Mouse (Mus musculus) embryonic fibroblast, embryonic 13.5 days (primary cell): ENCODE measurements around the gene Lars2. TPM values are rescaled to one million over a fixed set of nuclear protein-coding genes. Genes with fewer than 3 reads are reported as not detected.
A peak's percentile ranks its signal among the peaks of the same experiment; 100 is the strongest.

Experiments
- H3K27ac ChIP-seq: 2 replicates; pipeline ENCODE4 v1.5.1; 2012; ENCODE audit warnings: low read length, control low read depth, inconsistent platforms; ENCODE audit not compliant: insufficient read depth
- H3K4me1 ChIP-seq: 2 replicates; pipeline ENCODE4 v1.6.1; 2011; ENCODE audit warnings: low read length; ENCODE audit not compliant: control insufficient read depth, insufficient read depth
- H3K4me3 ChIP-seq: 2 replicates; pipeline ENCODE4 v1.5.1; 2011; ENCODE audit warnings: mild to moderate bottlenecking, control low read depth, low read length; ENCODE audit not compliant: insufficient read depth
- CTCF ChIP-seq: IDR thresholded peaks from 2 replicates; pipeline ENCODE4 v1.5.1; 2011; ENCODE audit warnings: mild to moderate bottlenecking, control low read depth, low read length, moderate library complexity, borderline replicate concordance; ENCODE audit not compliant: insufficient read depth
- POLR2A ChIP-seq: IDR thresholded peaks from 2 replicates; pipeline ENCODE4 v1.6.1; 2011; ENCODE audit warnings: low read depth, mild to moderate bottlenecking, control low read depth, low read length, moderate library complexity
- polyA plus RNA-seq: library from polyadenylated mRNA; stranded (reverse); fragments of >200 nt; gene quantifications from 2 replicates; pipeline ENCODE4 v1.2.4, GENCODE M21; 2011; ENCODE audit warnings: low read depth; ENCODE audit not compliant: missing spikeins, insufficient read length

Lars2 gene
- polyA plus RNA-seq, 1 experiment: 9,134 TPM

DNA sequence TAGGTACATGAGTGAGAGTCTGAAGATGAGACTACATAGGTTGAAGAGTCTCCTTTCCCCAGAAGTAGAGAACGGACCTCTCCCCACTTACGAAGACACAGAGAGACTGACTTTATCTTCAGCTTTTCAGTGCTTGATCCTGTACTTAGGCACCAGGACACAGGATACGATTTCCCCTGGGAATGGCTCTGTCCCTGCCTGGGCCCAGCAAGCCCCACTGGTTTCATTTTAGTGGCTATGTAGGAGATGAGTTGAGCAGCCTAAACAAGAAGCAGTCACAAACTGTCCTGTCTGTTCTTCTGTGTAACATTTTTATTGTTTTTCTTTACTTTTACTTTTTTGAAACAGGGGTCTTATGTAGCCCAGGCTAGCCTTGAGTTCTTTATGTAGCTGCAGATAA is 118.1 kb downstream of the Lars2 start:
- TF ChIP-seq POLR2A: no peak
- Histone ChIP-seq H3K27ac (no peak overlapping the region), H3K4me3 (no peak overlapping the region), H3K4me1 (peaks cover 9% of the 10 kb centered on the region; the same call in 1 of the 2 replicates)

DNA sequence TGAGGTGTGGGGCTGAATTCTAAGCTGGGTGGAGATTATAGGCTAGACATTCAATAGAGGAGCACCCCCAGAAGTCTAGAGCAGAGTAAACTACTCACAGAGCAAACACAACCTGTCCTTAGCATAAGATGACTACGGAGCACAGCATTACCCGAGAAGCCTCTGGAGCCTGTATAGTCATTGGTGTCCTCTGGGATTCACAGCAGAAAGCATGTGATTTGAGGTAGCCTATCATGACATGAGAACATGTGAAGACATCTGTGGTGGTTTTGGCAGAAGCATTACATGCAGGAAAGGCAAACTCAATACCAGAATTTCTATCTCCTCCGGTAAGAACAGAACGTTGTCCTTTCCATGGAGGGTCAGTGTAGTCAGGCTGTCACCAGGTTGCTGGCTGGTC is 118.8 kb downstream of the Lars2 start:
- Histone ChIP-seq H3K27ac (no peak overlapping the region), H3K4me1 (peaks cover 14% of the 10 kb centered on the region), H3K4me3 (no peak overlapping the region)
- TF ChIP-seq POLR2A: no peak
- TF ChIP-seq CTCF: no peak

- H3K27ac ChIP-seq: no peak overlapping the region
- H3K4me3 ChIP-seq: no peak overlapping the region
- H3K4me1 ChIP-seq: peaks cover 18% of the 10 kb centered on the region
- TF ChIP-seq CTCF (no peak), POLR2A (no peak)
These were observed 119.9 kb downstream of the Lars2 start for GRCm38 (mm10) chr9:123486635-123487034.

DNA sequence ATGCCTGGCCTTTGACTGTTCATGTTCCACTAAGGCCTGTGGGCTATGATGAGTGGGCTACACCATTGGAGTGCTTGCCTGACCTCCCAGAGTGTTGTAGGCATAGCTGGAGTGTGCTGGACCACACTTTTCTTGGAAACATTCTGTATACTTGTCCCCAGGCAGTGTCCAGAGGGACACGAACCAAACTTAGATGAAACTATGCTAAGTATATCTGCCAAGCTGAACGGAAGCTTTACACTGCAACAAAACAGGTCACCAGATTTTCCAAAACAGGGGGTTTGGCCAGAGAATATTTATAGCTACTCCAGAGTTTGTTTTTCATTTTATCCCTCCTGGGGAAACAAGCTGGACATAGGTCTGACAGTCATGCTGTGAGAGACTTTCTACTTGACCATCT is 122.3 kb downstream of the Lars2 start:
- Histone ChIP-seq H3K4me1 (peaks cover 14% of the 10 kb centered on the region), H3K27ac (no peak overlapping the region), H3K4me3 (no peak overlapping the region)
- no peak for TF ChIP-seq CTCF

- peaks cover 14% of the 10 kb centered on the region for H3K4me1 ChIP-seq
- no peak overlapping the region for H3K27ac ChIP-seq
- no peak overlapping the region for H3K4me3 ChIP-seq
- TF ChIP-seq CTCF: no peak
- no peak for TF ChIP-seq POLR2A
These were observed 123.1 kb downstream of the Lars2 start for GRCm38 (mm10) chr9:123489727-123490343.

DNA sequence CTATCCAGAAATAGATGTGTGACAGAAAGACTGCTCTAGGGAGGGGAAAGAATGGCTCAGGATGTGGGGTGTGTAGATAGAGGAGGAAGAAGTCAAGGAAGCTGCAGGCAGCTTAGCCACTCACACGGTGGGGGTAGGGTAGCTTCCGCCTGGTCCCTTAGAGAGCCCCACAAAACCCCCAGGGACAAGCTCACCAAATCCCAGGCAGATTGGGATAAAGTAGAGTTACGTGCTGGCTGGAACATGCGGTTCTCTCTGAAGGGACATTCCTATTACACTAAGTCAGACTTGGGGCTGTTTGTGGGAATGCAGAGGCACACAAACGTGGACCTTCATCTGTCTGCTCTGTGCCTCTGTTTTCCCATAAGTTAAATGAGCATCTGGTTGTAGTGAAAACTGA is 124.2 kb downstream of the Lars2 start:
- H3K27ac ChIP-seq: peak overlapping the region; percentile 48

GRCm38 (mm10) chr9:123491917-123492585 is 125.3 kb downstream of the Lars2 start:
- TF ChIP-seq POLR2A (no peak), CTCF (no peak)
- peaks cover 17% of the 10 kb centered on the region for H3K4me1 ChIP-seq
- H3K27ac ChIP-seq: no peak overlapping the region

More for the DNA sequence above, 124.2 kb downstream of the Lars2 start:
- H3K4me1 ChIP-seq: peaks cover 16% of the 10 kb centered on the region
- no peak overlapping the region for H3K4me3 ChIP-seq
- TF ChIP-seq POLR2A: no peak
- no peak for TF ChIP-seq CTCF

DNA sequence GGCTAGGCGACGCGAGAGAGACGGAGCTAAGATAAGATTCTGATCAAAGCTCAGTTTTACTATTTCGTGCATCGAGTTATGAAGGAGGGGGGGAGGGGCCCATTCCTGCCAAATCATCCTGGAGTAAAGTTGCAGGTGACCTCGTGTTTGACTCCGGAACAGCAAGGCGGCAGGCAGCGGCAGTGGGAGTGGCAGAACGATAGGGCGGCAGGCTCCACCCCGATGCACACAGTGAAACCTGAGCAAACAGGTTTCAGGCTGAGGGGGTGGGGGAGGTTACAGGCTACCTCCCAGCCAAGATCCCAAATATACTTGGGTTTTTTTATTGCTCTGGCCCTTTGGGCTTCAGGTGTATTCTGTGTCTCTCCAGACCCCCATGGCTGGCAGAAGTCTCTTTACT is 129.9 kb downstream of the Lars2 start:
- TF ChIP-seq POLR2A: no peak
- TF ChIP-seq CTCF: no peak
- no peak overlapping the region for H3K4me3 ChIP-seq
- 0 out of 2 replicates have a peak, but pooled peaks cover 3% of the 10 kb centered on the region for H3K4me1 ChIP-seq
- no peak overlapping the region for H3K27ac ChIP-seq

More at GRCm38 (mm10) chr9:123491917-123492585, 125.3 kb downstream of the Lars2 start:
- no peak overlapping the region for H3K4me3 ChIP-seq

DNA sequence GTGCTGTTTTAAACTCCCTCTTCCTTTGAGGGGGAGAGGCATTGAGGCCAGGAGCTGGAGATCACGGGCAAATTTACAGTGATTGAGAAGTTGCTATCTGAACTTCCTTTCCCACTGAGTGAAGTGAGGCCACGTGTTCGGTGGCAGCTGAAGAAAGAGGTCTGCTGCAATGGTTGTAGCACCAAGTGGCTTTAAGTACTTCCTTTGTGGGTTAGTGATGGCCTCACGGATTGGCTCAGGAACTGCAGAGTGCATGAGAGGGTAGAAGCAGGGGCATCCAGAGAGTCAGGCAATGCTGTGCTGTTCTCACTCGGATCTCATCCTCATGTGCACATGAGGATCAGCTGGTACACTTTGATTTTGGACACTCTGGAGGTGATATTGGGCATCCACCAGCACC is 131.2 kb downstream of the Lars2 start:
- no peak for TF ChIP-seq CTCF
- TF ChIP-seq POLR2A: no peak
- no peak overlapping the region for H3K27ac ChIP-seq
- H3K4me1 ChIP-seq: peaks cover 5% of the 10 kb centered on the region; the same call in 1 of the 2 replicates
- no peak overlapping the region for H3K4me3 ChIP-seq

DNA sequence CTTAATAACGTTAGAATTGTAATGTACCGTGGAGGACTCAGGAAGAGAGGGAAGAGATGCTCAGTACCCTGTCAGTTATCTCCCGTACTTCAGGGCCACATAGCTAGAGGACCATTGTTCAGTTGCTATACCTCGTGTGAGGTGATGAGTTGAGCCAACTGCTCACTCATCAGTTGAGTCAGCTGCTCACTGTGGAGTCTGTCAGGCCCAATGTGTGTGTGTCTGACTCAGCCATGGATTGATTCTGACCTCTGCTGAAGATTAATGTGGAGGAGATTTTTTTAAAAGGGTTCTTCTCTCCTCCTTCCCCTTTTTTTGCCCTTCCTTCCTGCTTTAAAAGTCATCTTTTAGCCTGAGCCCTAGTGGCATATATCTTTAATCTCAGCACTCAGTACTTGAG is 133.8 kb downstream of the Lars2 start:
- Histone ChIP-seq H3K4me1 (peaks cover 7% of the 10 kb centered on the region; the same call in 1 of the 2 replicates), H3K27ac (no peak overlapping the region)
- TF ChIP-seq POLR2A (no peak), CTCF (no peak)

More for the DNA sequence above, 133.8 kb downstream of the Lars2 start:
- no peak overlapping the region for H3K4me3 ChIP-seq
